Mouse (Mus musculus): ENCODE measurements around the gene Fbf1. TPM values are rescaled to one million over a fixed set of nuclear protein-coding genes. Genes with fewer than 3 reads are reported as not detected.

Gene Fbf1
- total RNA-seq, 2 experiments from 2014 or later, result 8.9 to 11.0 TPM

Other genes with a start within 250 kb of the Fbf1 start
- gene Sap30bp, start 234.9 kb downstream of the Fbf1 start, total RNA-seq (2021), result 10 to 100 TPM in 1 of 2 experiments, 1 to 10 TPM in 1; 9.2 to 10.1 TPM
- gene Recql5, start 234.7 kb downstream of the Fbf1 start, total RNA-seq (2021), result 1 to 10 TPM; 6.5 to 7.2 TPM
- gene Itgb4, start 193.5 kb downstream of the Fbf1 start, total RNA-seq (2021), result 1 to 10 TPM; 3.5 to 5.3 TPM
- gene Galk1, start 155.4 kb downstream of the Fbf1 start, total RNA-seq (2021), result 1 to 10 TPM; 2.6 to 3.2 TPM
- gene H3f3b, start 140.2 kb downstream of the Fbf1 start, total RNA-seq (2021), result 10 to 100 TPM; 49.1 to 71.3 TPM
- 1 to 10 TPM; 5.1 to 7.5 TPM for gene Unk, start 137.8 kb downstream of the Fbf1 start, total RNA-seq (2021)
- under 1 TPM; 0.23 to 0.88 TPM for gene Unc13d, start 90.2 kb downstream of the Fbf1 start, total RNA-seq (2021)
- 10 to 100 TPM; 91.4 to 92.8 TPM for gene Wbp2, start 81.2 kb downstream of the Fbf1 start, total RNA-seq (2021)
- gene Trim47, start 41.0 kb downstream of the Fbf1 start, total RNA-seq (2021), result 1 to 10 TPM; 8.1 to 9.6 TPM
- 1 to 10 TPM; 4.2 to 4.6 TPM for gene Trim65, start 37.0 kb downstream of the Fbf1 start, total RNA-seq (2021)
- gene Mrpl38, start 29.3 kb downstream of the Fbf1 start, total RNA-seq (2021), result 10 to 100 TPM; 48.4 to 52.9 TPM
- 10 to 100 TPM; 16.9 to 20.4 TPM for gene Ten1, start 30.7 kb upstream of the Fbf1 start, total RNA-seq (2021)
- gene Acox1, start 30.9 kb upstream of the Fbf1 start, total RNA-seq (2021), result 100 to 1,000 TPM in 1 of 2 experiments, 10 to 100 TPM in 1; 99.6 to 109 TPM
- gene Evpl, start 69.9 kb upstream of the Fbf1 start, total RNA-seq (2021), result under 1 TPM; 0.02 to 0.07 TPM
- gene Srp68, start 106.1 kb upstream of the Fbf1 start, total RNA-seq (2021), result 10 to 100 TPM; 82.5 to 88.8 TPM
- under 1 TPM in 1 of 2 experiments, not detected in 1; 0.19 TPM for gene Galr2, start 112.8 kb upstream of the Fbf1 start, total RNA-seq (2021)
- gene Exoc7, start 139.1 kb upstream of the Fbf1 start, total RNA-seq (2021), result 10 to 100 TPM; 69.0 to 86.7 TPM
- gene Foxj1, start 167.2 kb upstream of the Fbf1 start, total RNA-seq (2021), result under 1 TPM in 1 of 2 experiments, not detected in 1; 0.14 TPM
- 10 to 100 TPM; 24.2 to 27.5 TPM for gene Rnf157, start 244.9 kb upstream of the Fbf1 start, total RNA-seq (2021)